Mouse (Mus musculus): ENCODE data around the gene Unc5a.

GRCm38 (mm10) chr13:55040016-55040415 lies 90.8 kb downstream of the Unc5a start:
- no peak for TF ChIP-seq CTCF (IDR thresholded peaks at IDR 0.05; ENCODE audit: low read depth, low read length)
- no peak for TF ChIP-seq POLR2A (IDR thresholded peaks at IDR 0.05; ENCODE audit: extremely low read depth, insufficient read depth, low read length)
